Mouse (Mus musculus): ENCODE measurements around the gene Kxd1.

DNA sequence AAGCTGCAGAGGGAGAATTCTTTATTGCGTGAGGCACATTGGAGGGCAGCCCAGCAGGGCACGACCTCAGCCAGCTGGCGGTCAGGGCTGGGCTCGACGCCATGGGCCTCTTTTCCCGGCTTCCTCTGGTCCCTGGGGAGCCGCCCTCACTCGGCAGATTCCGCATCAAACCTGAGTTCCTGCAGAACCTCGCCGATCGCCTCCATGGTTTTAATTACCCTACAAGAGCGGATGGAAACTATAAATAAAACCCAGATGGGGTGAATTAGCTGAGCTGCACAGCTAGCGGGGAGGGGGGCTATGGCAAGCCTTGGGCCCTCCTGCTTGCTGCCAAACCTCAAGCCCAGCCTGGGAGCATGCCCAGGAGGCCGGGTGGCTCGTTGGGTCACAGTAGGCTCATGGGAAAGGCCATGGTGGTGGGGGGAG, 23.5 kb downstream of the Kxd1 start:
- no peak for TF ChIP-seq CTCF (IDR thresholded peaks at IDR 0.05; ENCODE audit: borderline replicate concordance, insufficient read depth, low read depth, low read length)
- TF ChIP-seq POLR2A (IDR thresholded peaks at IDR 0.05; ENCODE audit: borderline replicate concordance, insufficient read depth, low read length) = no peak
